Mouse (Mus musculus) cerebellum, postnatal 10 days (tissue): Measurements from ENCODE around the gene Flvcr2.

ENCODE experiments used
- DNase-seq, 2 experiments: peaks; one replicate each; pipeline ENCODE4 v3.0.0; 2021; ENCODE audit warnings: mixed read lengths in 2 of 2

Gene Flvcr2

GRCm38 (mm10) chr12:85862514-85862913 lies 116.2 kb downstream of the Flvcr2 start:
- DNase-seq, result peak; percentile 51 to 58
